21 mouse cellular contexts compared by ENCODE assay signal in genomic region chr3:83958951-83959681, GRCm38 (mm10).
DNase-seq lines count a peak whose midpoint lies in the region; ATAC-seq and TF ChIP-seq lines count a peak whose summit lies in the region.
"Had no signal": no experiment of that assay in that cellular context is flagged by ENCODE, and none has a peak within 500 bp of the region (broad histone marks: within the 10 kb centered on the region; RNA-seq: fewer than 3 reads in every experiment).

No protein-coding gene starts in this region.

- 91% methylated on average over 7 of the region's 7 CpGs for WGBS in forebrain, embryonic 13.5 days
- 94% methylated on average over 7 of the region's 7 CpGs for WGBS in forebrain, postnatal 0 days
- 70% methylated on average over 7 of the region's 7 CpGs for WGBS in lung, embryonic 14.5 days
- 90% methylated on average over 7 of the region's 7 CpGs for WGBS in neural tube, embryonic 15.5 days

- no peak overlapping the region for H3K4me2 ChIP-seq in forebrain, embryonic 13.5 days
- no peak overlapping the region for H3K4me2 ChIP-seq in forebrain, postnatal 0 days (ENCODE audit: low read depth)
- no peak overlapping the region for H3K4me2 ChIP-seq in lung, embryonic 14.5 days
- no peak overlapping the region for H3K4me2 ChIP-seq in neural tube, embryonic 15.5 days
- H3K4me2 ChIP-seq: embryonic facial prominence, embryonic 13.5 days; forebrain, embryonic 12.5 days; heart, embryonic 11.5 days; heart, embryonic 15.5 days; hindbrain, embryonic 15.5 days had no signal

- H3K9me3 ChIP-seq in forebrain, embryonic 13.5 days (replicated peaks): no peaks in the 10 kb centered on the region
- H3K9me3 ChIP-seq in forebrain, postnatal 0 days (ENCODE audit: low read length): no peaks in the 10 kb centered on the region
- no peaks in the 10 kb centered on the region for H3K9me3 ChIP-seq in lung, embryonic 14.5 days (ENCODE audit: low read depth, low read length)
- H3K9me3 ChIP-seq in neural tube, embryonic 15.5 days (replicated peaks): no peaks in the 10 kb centered on the region
- H3K9me3 ChIP-seq: embryonic facial prominence, embryonic 13.5 days; forebrain, embryonic 12.5 days; heart, embryonic 15.5 days; hindbrain, embryonic 15.5 days had no signal

- no peak for DNase-seq in forebrain, postnatal 0 days
- DNase-seq in lung, embryonic 14.5 days: peak; percentile 8
- DNase-seq in lung, postnatal 10 days: peak; percentile 35
- DNase-seq in lung, postnatal 4 days: peak; percentile 29 to 31
- DNase-seq in frontal cortex, adult 2 months (ENCODE audit: extremely low spot score in 1 of 2, low spot score in 1 of 2): no peak
- DNase-seq in B cell, adult 2 months: no peak
- DNase-seq: adrenal gland, postnatal 10 days; cerebellum, adult 11 months; cerebellum, adult 8-10 months; cerebellum, postnatal 14 days; embryo, embryonic 11 days; heart, adult 18-20 months; heart, postnatal 36 days had no signal

- no peak for TF ChIP-seq CTCF in forebrain, postnatal 0 days (IDR thresholded peaks at IDR 0.05; ENCODE audit: low read depth)
- no peak for TF ChIP-seq CTCF in lung, embryonic 14.5 days (IDR thresholded peaks at IDR 0.05; ENCODE audit: low read depth)

- no peaks in the 10 kb centered on the region for H3K27me3 ChIP-seq in forebrain, embryonic 13.5 days
- H3K27me3 ChIP-seq in forebrain, postnatal 0 days (ENCODE audit: insufficient read depth, low read length): no peaks in the 10 kb centered on the region
- H3K27me3 ChIP-seq in lung, embryonic 14.5 days (ENCODE audit: insufficient read depth, low read length): no peaks in the 10 kb centered on the region
- H3K27me3 ChIP-seq in neural tube, embryonic 15.5 days (replicated peaks): no peaks in the 10 kb centered on the region
- H3K27me3 ChIP-seq: CH12.LX; embryonic facial prominence, embryonic 13.5 days; forebrain, embryonic 12.5 days; heart, embryonic 15.5 days; hindbrain, embryonic 15.5 days had no signal

- H3K36me3 ChIP-seq in forebrain, embryonic 13.5 days (ENCODE audit: poor library complexity, severe bottlenecking): peaks cover 67% of the 10 kb centered on the region
- peaks cover 27% of the 10 kb centered on the region for H3K36me3 ChIP-seq in forebrain, postnatal 0 days (ENCODE audit: insufficient read depth)
- H3K36me3 ChIP-seq in lung, embryonic 14.5 days (ENCODE audit: insufficient read depth): peaks cover 54% of the 10 kb centered on the region
- H3K36me3 ChIP-seq in neural tube, embryonic 15.5 days: peaks cover 37% of the 10 kb centered on the region

- peaks cover 25% of the 10 kb centered on the region for H3K4me1 ChIP-seq in forebrain, embryonic 13.5 days
- no peaks in the 10 kb centered on the region for H3K4me1 ChIP-seq in forebrain, postnatal 0 days (ENCODE audit: insufficient read depth)
- no peaks in the 10 kb centered on the region for H3K4me1 ChIP-seq in lung, embryonic 14.5 days (ENCODE audit: insufficient read depth)
- no peaks in the 10 kb centered on the region; the same call in 1 of the 2 replicates for H3K4me1 ChIP-seq in neural tube, embryonic 15.5 days

- no peak for ATAC-seq in forebrain, embryonic 13.5 days
- no peak for ATAC-seq in forebrain, postnatal 0 days
- ATAC-seq in lung, embryonic 14.5 days (ENCODE audit: insufficient read depth): no peak
- ATAC-seq in neural tube, embryonic 15.5 days (ENCODE audit: low FRiP score): no peak

- H3K4me3 ChIP-seq in forebrain, embryonic 13.5 days: no peak overlapping the region
- H3K4me3 ChIP-seq in forebrain, postnatal 0 days (ENCODE audit: low read depth, low read length): no peak overlapping the region
- H3K4me3 ChIP-seq in lung, embryonic 14.5 days (ENCODE audit: low read depth, low read length): no peak overlapping the region
- no peak overlapping the region for H3K4me3 ChIP-seq in neural tube, embryonic 15.5 days (replicated peaks)
- H3K4me3 ChIP-seq: embryonic facial prominence, embryonic 13.5 days; forebrain, embryonic 12.5 days; heart, embryonic 15.5 days; hindbrain, embryonic 15.5 days had no signal

- 0 out of 2 replicates have a peak overlapping the region, but pooled peaks have one; percentile 10 for H3K27ac ChIP-seq in forebrain, embryonic 13.5 days
- H3K27ac ChIP-seq in forebrain, postnatal 0 days (ENCODE audit: low read depth, low read length): no peak overlapping the region
- no peak overlapping the region for H3K27ac ChIP-seq in lung, embryonic 14.5 days (ENCODE audit: low read depth)
- H3K27ac ChIP-seq in neural tube, embryonic 15.5 days (replicated peaks): no peak overlapping the region
- H3K27ac ChIP-seq: embryonic facial prominence, embryonic 13.5 days; forebrain, embryonic 12.5 days; heart, embryonic 15.5 days; hindbrain, embryonic 15.5 days had no signal

- H3K9ac ChIP-seq in forebrain, embryonic 13.5 days: no peak overlapping the region
- H3K9ac ChIP-seq in forebrain, postnatal 0 days: no peak overlapping the region
- no peak overlapping the region for H3K9ac ChIP-seq in lung, embryonic 14.5 days
- H3K9ac ChIP-seq in neural tube, embryonic 15.5 days (replicated peaks): no peak overlapping the region
- H3K9ac ChIP-seq: embryonic facial prominence, embryonic 13.5 days; forebrain, embryonic 12.5 days; heart, embryonic 15.5 days; hindbrain, embryonic 15.5 days had no signal

Comparison
In these comparisons a context has a peak if more than half of its experiments do, and no peak if none do; other contexts are left out.
1. DNase-seq: peak in lung, embryonic 14.5 days (single experiment), lung, postnatal 10 days (single experiment) and lung, postnatal 4 days (2 of 2); none in forebrain, postnatal 0 days (single experiment), frontal cortex, adult 2 months (0 of 2) and B cell, adult 2 months (0 of 2).